Mouse (Mus musculus): ENCODE data around the gene Tsfm. TPM values are rescaled to one million over a fixed set of nuclear protein-coding genes. Genes with fewer than 3 reads are reported as not detected.
"Not testable (repeated sequence)": the region's sequence is repeated elsewhere in the genome, so short reads cannot be mapped to it uniquely, and the experiment has no call there.

Tsfm gene
- 10 to 100 TPM; 74.9 to 76.1 TPM for total RNA-seq (2021)
- long read RNA-seq, experiment 1, transcript Tsfm-201 (6 exons, 1,206 nt), result major isoform, 160 of 170 reads
- long read RNA-seq, experiment 1, partial matches to known transcripts, result 1 of 170 reads
- long read RNA-seq, experiment 1, other reads (novel, unspliced or antisense), result 7 of 170 reads
- long read RNA-seq, experiment 2, transcript Tsfm-201 (6 exons, 1,206 nt), result major isoform, 95 of 109 reads
- long read RNA-seq, experiment 2, partial matches to known transcripts, result 3 of 109 reads
- long read RNA-seq, experiment 2, other reads (novel, unspliced or antisense), result 11 of 109 reads

GRCm38 (mm10) chr10:127030336-127031296, at the start of gene Tsfm:
Gene Tsfm (minus strand): TSS chr10:127030840.
- peak; percentile 97 for DNase-seq

- no peak for DNase-seq
These were observed 49.2 kb upstream of the Tsfm start for GRCm38 (mm10) chr10:127079665-127080391.

GRCm38 (mm10) chr10:127078677-127079575, 48.3 kb upstream of the Tsfm start:
- peak; percentile 58 for DNase-seq

- DNase-seq, result no peak
These were observed 47.5 kb upstream of the Tsfm start for GRCm38 (mm10) chr10:127078001-127078676.

GRCm38 (mm10) chr10:127077515-127077914, 46.9 kb upstream of the Tsfm start:
- DNase-seq, result no peak

- DNase-seq, result no peak
These were observed 45.4 kb upstream of the Tsfm start for GRCm38 (mm10) chr10:127076082-127076481.

- DNase-seq, result no peak
These were observed 45.0 kb upstream of the Tsfm start for GRCm38 (mm10) chr10:127075651-127076050.

- no peak for DNase-seq
These were observed 44.4 kb upstream of the Tsfm start, which contains the start of gene Agap2 for GRCm38 (mm10) chr10:127075080-127075479. Gene Agap2 (plus strand): TSS chr10:127075284.

- DNase-seq, result no peak
These were observed 43.3 kb upstream of the Tsfm start for GRCm38 (mm10) chr10:127073981-127074380.

- not testable (repeated sequence) for DNase-seq
These were observed 42.3 kb upstream of the Tsfm start for GRCm38 (mm10) chr10:127072969-127073368.

- not testable (repeated sequence) for DNase-seq
These were observed 41.6 kb upstream of the Tsfm start for GRCm38 (mm10) chr10:127072270-127072669.

- DNase-seq, result no peak
These were observed 40.6 kb upstream of the Tsfm start for GRCm38 (mm10) chr10:127071203-127071602.

GRCm38 (mm10) chr10:127070190-127071121, 39.8 kb upstream of the Tsfm start, which contains the start of gene Tspan31:
Gene Tspan31 (minus strand): TSS chr10:127070264.
- peak; percentile 92 for DNase-seq

- no peak for DNase-seq
These were observed 38.9 kb upstream of the Tsfm start for GRCm38 (mm10) chr10:127069281-127070189.

GRCm38 (mm10) chr10:127068360-127069038, 37.9 kb upstream of the Tsfm start:
- no peak for DNase-seq

- DNase-seq, result no peak
These were observed 35.9 kb upstream of the Tsfm start for GRCm38 (mm10) chr10:127066519-127067018.

GRCm38 (mm10) chr10:127065981-127066380, 35.3 kb upstream of the Tsfm start:
- no peak for DNase-seq

All from adrenal gland, postnatal 10 days (tissue).